Mouse (Mus musculus) frontal cortex, postnatal 10 days (tissue): ENCODE measurements at regions not wholly inside any gene's neighbourhood (a gene's known extent, or its start where the extent isn't known, plus 50 kb on each side); places are given as distances from the start of the nearest gene placed in this dataset.

ENCODE experiments used
- DNase-seq, 2 experiments: peaks; one replicate each; pipeline ENCODE4 v3.0.0; 2022; ENCODE audit warnings: low spot score in 2 of 2, mixed read lengths in 1 of 2

- no peak for DNase-seq
Observed at GRCm38 (mm10) chr1:88623040-88623439, 79.0 kb downstream of the Arl4c start.

DNA sequence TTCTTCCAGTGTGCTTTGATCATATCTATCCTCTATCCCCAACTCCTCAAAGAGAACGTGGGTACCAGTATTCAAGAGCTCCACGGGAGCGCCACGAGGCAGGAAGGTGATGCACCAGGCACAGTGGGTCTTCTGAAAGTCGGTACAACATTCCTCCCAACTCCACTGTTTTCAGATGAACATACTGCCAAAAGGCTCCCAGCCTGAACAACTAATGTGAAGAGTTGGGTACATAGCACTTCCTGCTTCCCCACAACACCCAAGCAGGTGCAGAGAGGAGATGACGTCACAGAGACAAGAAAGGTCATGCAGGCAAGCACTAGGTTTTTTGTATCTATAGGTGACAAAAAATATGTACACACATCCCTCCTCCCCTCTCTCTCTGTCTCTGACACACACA, 79.7 kb downstream of the Arl4c start:
- no peak for DNase-seq

DNA sequence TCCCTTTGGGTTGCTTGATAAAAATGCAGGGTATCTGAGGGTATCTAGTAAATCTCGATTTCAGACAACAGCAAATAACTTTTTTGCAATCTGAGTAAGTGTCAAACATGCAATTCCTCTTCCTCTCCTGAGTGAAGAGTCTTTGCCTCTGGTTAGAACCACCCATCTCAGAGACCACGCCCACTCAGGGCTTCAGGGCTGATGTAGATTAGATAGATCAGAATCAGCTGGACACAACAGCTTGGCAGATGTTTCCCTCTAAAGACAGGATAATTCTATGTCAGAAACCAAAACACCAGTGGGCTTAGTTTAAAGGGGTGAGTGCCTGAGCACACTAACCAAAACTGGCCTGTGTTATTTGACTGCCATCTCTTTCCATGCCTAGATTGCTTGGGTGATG, 80.8 kb downstream of the Arl4c start:
- no peak for DNase-seq

DNA sequence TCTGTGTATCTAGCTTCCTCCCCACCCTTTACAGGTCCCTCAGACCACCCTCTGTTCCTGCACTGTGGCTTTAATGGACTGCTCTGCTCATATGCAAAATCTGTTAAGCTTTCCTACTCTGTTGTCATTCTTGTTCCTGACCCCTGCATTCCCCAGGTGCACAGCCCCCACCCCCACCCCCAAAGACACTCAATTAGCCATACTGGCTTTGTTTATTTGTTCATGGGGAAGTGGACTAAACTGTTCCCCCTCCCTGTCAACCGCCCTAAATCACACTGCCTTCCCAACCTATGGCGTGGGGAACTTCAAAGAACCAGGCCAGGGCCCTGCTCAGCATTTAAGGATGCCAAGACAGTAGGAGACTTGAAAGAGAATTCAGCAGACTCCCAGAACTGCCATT, 89.0 kb downstream of the Arl4c start:
- no peak for DNase-seq

DNA sequence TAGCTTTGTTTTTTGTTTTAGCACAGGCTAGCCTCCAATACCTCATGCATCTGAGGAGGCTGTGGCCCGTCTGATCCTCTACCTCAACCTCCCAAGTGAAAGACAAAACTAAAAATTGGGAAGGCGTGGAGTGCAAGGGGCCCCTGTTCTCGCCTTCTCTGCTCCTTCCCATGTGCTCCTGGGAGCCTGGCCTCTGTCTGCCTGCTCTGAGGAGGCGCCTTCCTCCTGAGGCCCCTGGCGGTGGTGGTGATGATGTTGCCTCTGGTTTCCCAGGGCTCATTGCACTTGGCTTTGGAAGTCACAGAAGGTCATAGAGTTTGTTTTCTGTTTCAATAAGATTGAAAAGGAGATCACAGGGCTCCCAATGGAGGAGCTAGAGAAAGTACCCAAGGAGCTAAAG, 90.8 kb downstream of the Arl4c start:
- no peak for DNase-seq

GRCm38 (mm10) chr1:88610810-88611209, 91.2 kb downstream of the Arl4c start:
- no peak for DNase-seq

DNA sequence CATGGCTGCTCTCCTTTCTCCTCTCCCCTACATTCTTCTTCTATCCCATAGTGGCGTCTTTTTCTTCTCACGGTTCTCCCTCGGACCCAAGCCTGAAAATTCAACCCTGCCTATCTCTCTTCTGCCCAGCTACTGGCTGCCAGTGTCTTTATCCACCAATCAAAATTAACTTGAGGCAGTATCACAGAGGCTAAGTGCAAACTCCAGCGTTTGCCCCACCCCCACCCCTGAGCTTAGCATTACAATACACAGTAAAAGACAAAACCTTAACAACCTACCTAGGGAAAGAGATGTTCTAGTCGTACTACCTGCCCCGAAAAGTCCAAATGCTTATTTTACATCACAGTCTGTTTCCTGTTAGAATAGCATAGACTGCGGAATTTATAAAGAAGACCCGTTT, 93.2 kb downstream of the Arl4c start:
- no peak for DNase-seq

GRCm38 (mm10) chr1:88608236-88608635, 93.8 kb downstream of the Arl4c start:
- no peak for DNase-seq

GRCm38 (mm10) chr1:88605616-88606190, 95.8 kb upstream of the Glrp1 start:
- no peak for DNase-seq

- no peak for DNase-seq
Observed at GRCm38 (mm10) chr1:88602241-88602640, 92.4 kb upstream of the Glrp1 start.

DNA sequence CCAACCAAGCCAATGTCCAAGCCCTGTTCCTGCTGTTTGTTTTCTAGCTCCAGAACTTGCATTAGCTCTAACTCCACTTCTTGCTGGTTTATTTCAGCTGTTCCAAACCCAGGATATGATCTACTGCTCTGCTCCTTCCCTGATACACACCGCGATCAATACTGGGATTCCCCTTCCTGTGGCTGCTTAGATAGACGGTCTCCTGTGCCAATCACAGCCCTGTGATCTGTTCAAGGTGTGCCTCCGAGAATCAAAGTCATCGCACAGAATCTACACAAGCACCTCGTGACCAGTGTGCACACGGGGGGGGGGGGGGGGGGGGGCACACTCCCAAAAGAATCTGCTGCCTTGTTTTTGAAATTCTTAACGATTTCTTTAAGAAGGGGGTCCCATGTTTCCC, 91.9 kb upstream of the Glrp1 start:
- no peak for DNase-seq

- no peak for DNase-seq
Observed at GRCm38 (mm10) chr1:88600145-88600544, 90.3 kb upstream of the Glrp1 start.

DNA sequence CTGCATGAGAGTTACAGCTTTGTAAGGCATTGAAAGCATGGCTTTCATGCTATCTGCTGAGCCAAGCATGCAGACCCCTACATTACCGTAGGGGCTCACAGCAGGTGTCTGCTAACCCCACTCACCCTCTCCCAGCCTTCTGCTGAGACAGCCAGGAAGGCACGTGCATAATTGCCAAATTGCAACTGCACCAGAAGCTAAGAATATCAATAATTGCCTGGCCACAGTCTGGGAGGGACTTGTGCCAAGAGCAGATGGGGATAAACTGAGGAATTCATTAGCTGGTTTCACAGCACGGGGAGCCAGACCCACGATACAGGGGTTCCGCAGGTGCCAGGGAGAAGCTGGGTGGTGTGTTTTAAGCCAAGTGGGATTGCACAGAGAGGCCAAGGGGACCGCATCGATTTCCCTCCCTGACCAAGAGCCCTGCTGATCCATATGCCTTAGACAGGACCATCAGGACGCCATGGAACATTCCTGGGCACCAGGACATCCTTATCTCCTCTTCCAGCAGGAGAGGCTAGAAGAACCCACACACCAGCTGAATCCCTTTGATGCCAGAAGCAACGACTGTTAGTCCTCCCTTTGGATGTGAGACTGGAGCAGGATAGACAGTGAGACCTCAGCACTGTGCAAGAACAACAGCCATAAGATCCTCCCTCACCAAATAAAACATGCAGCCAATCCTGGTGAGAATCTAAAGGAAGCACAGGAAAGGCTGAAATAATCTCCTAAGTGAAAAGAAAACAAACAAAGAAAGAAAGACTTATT, 84.8 kb upstream of the Glrp1 start:
- peak in 1 of 2 experiments; percentile 33 for DNase-seq

- DNase-seq, result no peak
Observed at GRCm38 (mm10) chr1:88592036-88592435, 82.2 kb upstream of the Glrp1 start.

DNA sequence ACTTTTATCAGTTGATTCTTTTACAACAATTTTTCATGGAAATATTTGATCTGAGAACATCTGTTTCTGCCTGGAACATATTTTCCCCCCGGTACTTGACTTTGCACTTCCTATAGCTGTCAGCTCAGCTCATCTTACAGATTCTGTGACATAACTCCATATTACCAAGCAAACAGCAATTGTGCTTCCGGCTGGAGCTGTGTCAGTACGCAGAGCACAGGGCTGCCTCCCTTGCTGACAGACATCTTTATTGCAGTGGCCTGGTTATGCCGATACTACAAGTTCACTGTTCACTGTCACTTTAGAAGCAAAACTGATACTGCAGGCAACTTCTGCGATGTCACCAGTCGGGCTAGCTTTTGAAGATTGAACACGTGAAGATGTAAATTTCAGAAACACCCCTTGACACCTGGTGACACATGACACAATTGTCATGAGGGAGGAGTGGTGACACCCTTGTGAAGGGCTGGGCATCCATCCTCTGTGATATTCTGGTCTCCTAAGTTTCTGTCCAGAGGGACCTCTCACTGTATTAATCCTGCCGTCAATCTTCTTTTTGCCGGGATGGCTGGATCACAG, 81.0 kb upstream of the Glrp1 start:
- DNase-seq, result no peak

GRCm38 (mm10) chr1:88588747-88589146, 78.9 kb upstream of the Glrp1 start:
- DNase-seq, result no peak

- peak; percentile 12 to 35 for DNase-seq
Observed at GRCm38 (mm10) chr1:88586823-88587820, 77.3 kb upstream of the Glrp1 start.

- no peak for DNase-seq
Observed at GRCm38 (mm10) chr1:88586128-88586527, 76.3 kb upstream of the Glrp1 start.

- DNase-seq, result no peak
Observed at GRCm38 (mm10) chr1:88584515-88585033, 74.7 kb upstream of the Glrp1 start.

GRCm38 (mm10) chr1:88578231-88578620, 68.4 kb upstream of the Glrp1 start:
- no peak for DNase-seq

GRCm38 (mm10) chr1:88577498-88578230, 67.8 kb upstream of the Glrp1 start:
- DNase-seq, result no peak
